Mouse (Mus musculus): Measurements from ENCODE around the gene Yipf4.

GRCm38 (mm10) chr17:74449776-74450175, 39.5 kb upstream of the Yipf4 start:
- no peak for TF ChIP-seq CTCF (conservative IDR thresholded peaks at IDR 0.05 in 1 of 2, IDR thresholded peaks at IDR 0.05 in 1 of 2; ENCODE audit: low read depth in 2 of 2, low read length in 2 of 2)
- TF ChIP-seq ETS1 (conservative IDR thresholded peaks at IDR 0.05; ENCODE audit: low read depth, low read length), result no peak
- TF ChIP-seq KAT2A (IDR thresholded peaks at IDR 0.05; ENCODE audit: insufficient replicate concordance, low read length), result no peak
- no peak for TF ChIP-seq MAZ (IDR thresholded peaks at IDR 0.05; ENCODE audit: low read depth, low read length)
- TF ChIP-seq POLR2AphosphoS2 (IDR thresholded peaks at IDR 0.05; ENCODE audit: low read depth, low read length), result no peak
- TF ChIP-seq MEF2A (IDR thresholded peaks at IDR 0.05; ENCODE audit: borderline replicate concordance, low read depth, low read length), result no peak
- no peak for TF ChIP-seq POLR2A (IDR thresholded peaks at IDR 0.05; ENCODE audit: low read depth, low read length)
